Mouse (Mus musculus): ENCODE results near the gene Zfr2. TPM values are rescaled to one million over a fixed set of nuclear protein-coding genes. Genes with fewer than 3 reads are reported as not detected.
"Not testable (repeated sequence)": the region's sequence is repeated elsewhere in the genome, so short reads cannot be mapped to it uniquely, and the experiment has no call there.

Gene Zfr2
- total RNA-seq, 4 experiments from 2014 or later: 59.3 to 81.0 (median 65.3) TPM

GRCm38 (mm10) chr10:81202978-81203720 is 29.8 kb upstream of the Zfr2 start:
- DNase-seq (ENCODE audit: low spot score in 2 of 2): no peak

GRCm38 (mm10) chr10:81204137-81204536 is 28.8 kb upstream of the Zfr2 start:
- DNase-seq (ENCODE audit: low spot score in 2 of 2): no peak

- DNase-seq (ENCODE audit: low spot score in 2 of 2): no peak
Observed at GRCm38 (mm10) chr10:81210154-81210553, 22.8 kb upstream of the Zfr2 start.

GRCm38 (mm10) chr10:81216260-81216659 is 16.7 kb upstream of the Zfr2 start:
- no peak for DNase-seq (ENCODE audit: low spot score in 2 of 2)

- no peak for DNase-seq (ENCODE audit: low spot score in 2 of 2)
Observed at GRCm38 (mm10) chr10:81216810-81217209, 16.1 kb upstream of the Zfr2 start.

- DNase-seq (ENCODE audit: low spot score in 2 of 2): not testable (repeated sequence)
Observed at GRCm38 (mm10) chr10:81217267-81217666, 15.7 kb upstream of the Zfr2 start.

GRCm38 (mm10) chr10:81217964-81218363 is 15.0 kb upstream of the Zfr2 start:
- DNase-seq (ENCODE audit: low spot score in 2 of 2): no peak

- no peak for DNase-seq (ENCODE audit: low spot score in 2 of 2)
Observed at GRCm38 (mm10) chr10:81221402-81222015, 11.4 kb upstream of the Zfr2 start.

- DNase-seq (ENCODE audit: low spot score in 2 of 2): not testable (repeated sequence)
Observed at GRCm38 (mm10) chr10:81223731-81224130, 9.2 kb upstream of the Zfr2 start.

GRCm38 (mm10) chr10:81229735-81230437 is 3.1 kb upstream of the Zfr2 start:
- DNase-seq (ENCODE audit: low spot score in 2 of 2): no peak

GRCm38 (mm10) chr10:81230438-81231332 is 2.3 kb upstream of the Zfr2 start, which contains the start of gene Atcay:
Gene Atcay, minus strand, starts transcription at chr10:81230833.
- DNase-seq (ENCODE audit: low spot score in 2 of 2): peak; percentile 80 to 82

- DNase-seq (ENCODE audit: low spot score in 2 of 2): no peak
Observed at GRCm38 (mm10) chr10:81231436-81231835, 1.5 kb upstream of the Zfr2 start.

GRCm38 (mm10) chr10:81233226-81233585 is 251 bp downstream of the Zfr2 start:
- no peak for DNase-seq (ENCODE audit: low spot score in 2 of 2)

- DNase-seq (ENCODE audit: low spot score in 2 of 2): no peak
Observed at GRCm38 (mm10) chr10:81234206-81234605, 1.3 kb downstream of the Zfr2 start.

- no peak for DNase-seq (ENCODE audit: low spot score in 2 of 2)
Observed at GRCm38 (mm10) chr10:81236471-81237268, 3.7 kb downstream of the Zfr2 start.

- no peak for DNase-seq (ENCODE audit: low spot score in 2 of 2)
Observed at GRCm38 (mm10) chr10:81238618-81239017, 5.7 kb downstream of the Zfr2 start.

- DNase-seq (ENCODE audit: low spot score in 2 of 2): peak in 1 of 2 experiments; percentile 76
Observed at GRCm38 (mm10) chr10:81240876-81241275, 7.9 kb downstream of the Zfr2 start.

GRCm38 (mm10) chr10:81242021-81242420 is 9.1 kb downstream of the Zfr2 start:
- DNase-seq (ENCODE audit: low spot score in 2 of 2): no peak

GRCm38 (mm10) chr10:81244146-81244545 is 11.2 kb downstream of the Zfr2 start:
- no peak for DNase-seq (ENCODE audit: low spot score in 2 of 2)

GRCm38 (mm10) chr10:81244595-81244994 is 11.6 kb downstream of the Zfr2 start:
- DNase-seq (ENCODE audit: low spot score in 2 of 2): peak in 1 of 2 experiments; percentile 72
